Mouse (Mus musculus): Measurements from ENCODE around the gene Kazn. TPM values are rescaled to one million over a fixed set of nuclear protein-coding genes. Genes with fewer than 3 reads are reported as not detected.

Kazn gene
- total and polyA plus RNA-seq, 2 experiments from 2014 or later: 20.9 to 78.3 TPM

DNA sequence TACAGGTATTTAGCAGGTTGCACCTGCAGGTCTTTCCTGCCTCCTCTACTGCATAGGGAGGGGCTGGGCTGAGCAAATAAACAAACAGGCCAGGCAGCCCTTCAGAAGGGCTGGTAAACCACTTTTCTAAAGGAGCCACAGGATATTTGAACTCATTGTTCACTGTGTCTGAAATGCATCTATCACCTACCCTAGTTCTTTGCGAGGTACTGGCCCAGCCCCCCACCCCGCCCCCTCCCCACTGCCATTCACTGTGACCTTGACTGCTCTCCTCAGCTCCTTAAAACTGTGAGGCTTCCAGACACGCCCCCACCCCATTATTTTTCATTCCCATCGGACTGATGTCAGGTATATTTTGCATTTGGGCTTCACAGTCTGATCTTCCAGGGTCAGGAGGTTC is 69.6 kb downstream of the Kazn start:
- Histone ChIP-seq H3K4me2 (ENCODE audit: low read depth, low read length) (no peak overlapping the region), H3K4me3 (ENCODE audit: low read length) (no peak overlapping the region), H3K27me3 (ENCODE audit: insufficient read depth, low read length) (no peaks in the 10 kb centered on the region), H3K27ac (no peak overlapping the region), H3K9ac (replicated peaks; ENCODE audit: low read length) (no peak overlapping the region), H3K4me1 (ENCODE audit: insufficient read depth, low read length) (0 out of 2 replicates have a peak, but pooled peaks cover 3% of the 10 kb centered on the region), H3K9me3 (ENCODE audit: low read length) (no peaks in the 10 kb centered on the region), H3K36me3 (ENCODE audit: insufficient read depth, low read length) (no peaks in the 10 kb centered on the region)
- ATAC-seq (no peak), DNase-seq (ENCODE audit: low spot score) (no peak)
- no peak for TF ChIP-seq CTCF (IDR thresholded peaks at IDR 0.05; ENCODE audit: low read depth)
- 67% methylated on average over 4 of the region's 4 CpGs for WGBS

- no peak for TF ChIP-seq CTCF (IDR thresholded peaks at IDR 0.05; ENCODE audit: low read depth)
- Histone ChIP-seq H3K4me2 (ENCODE audit: low read depth, low read length) (no peak overlapping the region), H3K36me3 (ENCODE audit: insufficient read depth, low read length) (no peaks in the 10 kb centered on the region), H3K27me3 (ENCODE audit: insufficient read depth, low read length) (no peaks in the 10 kb centered on the region), H3K9me3 (ENCODE audit: low read length) (no peaks in the 10 kb centered on the region), H3K9ac (replicated peaks; ENCODE audit: low read length) (no peak overlapping the region), H3K4me1 (ENCODE audit: insufficient read depth, low read length) (0 out of 2 replicates have a peak, but pooled peaks cover 3% of the 10 kb centered on the region), H3K4me3 (ENCODE audit: low read length) (no peak overlapping the region), H3K27ac (no peak overlapping the region)
- WGBS: 75% methylated on average over 7 of the region's 7 CpGs
- ATAC-seq (no peak), DNase-seq (ENCODE audit: low spot score) (no peak)
Measured at GRCm38 (mm10) chr4:142168352-142168751, 70.8 kb downstream of the Kazn start.

GRCm38 (mm10) chr4:142165835-142166701 is 73.1 kb downstream of the Kazn start:
- H3K27ac ChIP-seq: no peak overlapping the region
- no peak overlapping the region for H3K9ac ChIP-seq (replicated peaks; ENCODE audit: low read length)
- H3K36me3 ChIP-seq (ENCODE audit: insufficient read depth, low read length): no peaks in the 10 kb centered on the region
- TF ChIP-seq CTCF (IDR thresholded peaks at IDR 0.05; ENCODE audit: low read depth): no peak
- 22% methylated on average over 18 of the region's 18 CpGs for WGBS
- H3K4me2 ChIP-seq (ENCODE audit: low read depth, low read length): no peak overlapping the region
- no peaks in the 10 kb centered on the region for H3K27me3 ChIP-seq (ENCODE audit: insufficient read depth, low read length)
- no peaks in the 10 kb centered on the region for H3K4me1 ChIP-seq (ENCODE audit: insufficient read depth, low read length)
- no peak for DNase-seq (ENCODE audit: low spot score)
- H3K9me3 ChIP-seq (ENCODE audit: low read length): no peaks in the 10 kb centered on the region
- H3K4me3 ChIP-seq (ENCODE audit: low read length): no peak overlapping the region
- ATAC-seq: no peak

DNA sequence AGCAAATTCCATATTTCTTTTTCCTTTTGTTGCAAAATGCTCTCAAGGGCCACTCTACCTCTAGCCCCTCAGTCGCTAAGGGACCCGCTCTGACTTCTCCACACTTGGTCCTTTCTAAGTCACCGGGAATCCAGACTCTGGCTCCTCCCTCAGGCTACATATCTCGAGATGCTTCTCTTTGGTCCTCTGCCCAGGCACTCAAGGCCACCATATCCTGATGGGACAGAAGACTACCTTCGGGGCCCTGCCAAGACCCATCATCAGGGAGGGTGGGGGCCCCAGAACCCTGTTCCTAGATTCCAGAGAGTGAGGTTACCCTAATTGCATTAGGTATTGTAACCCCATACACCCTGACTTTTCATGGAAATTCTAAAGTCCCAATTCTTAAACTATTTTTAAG is 73.8 kb downstream of the Kazn start:
- TF ChIP-seq CTCF (IDR thresholded peaks at IDR 0.05; ENCODE audit: low read depth): no peak
- Histone ChIP-seq H3K4me2 (ENCODE audit: low read depth, low read length) (no peak overlapping the region), H3K36me3 (ENCODE audit: insufficient read depth, low read length) (no peaks in the 10 kb centered on the region), H3K9me3 (ENCODE audit: low read length) (no peaks in the 10 kb centered on the region), H3K4me1 (ENCODE audit: insufficient read depth, low read length) (no peaks in the 10 kb centered on the region), H3K4me3 (ENCODE audit: low read length) (no peak overlapping the region), H3K27me3 (ENCODE audit: insufficient read depth, low read length) (no peaks in the 10 kb centered on the region), H3K9ac (replicated peaks; ENCODE audit: low read length) (no peak overlapping the region), H3K27ac (no peak overlapping the region)
- ATAC-seq: no peak
- no peak for DNase-seq (ENCODE audit: low spot score)
- WGBS: 59% methylated on average over 5 of the region's 5 CpGs

GRCm38 (mm10) chr4:142164386-142164785 is 74.8 kb downstream of the Kazn start:
- Histone ChIP-seq H3K4me1 (ENCODE audit: insufficient read depth, low read length) (no peaks in the 10 kb centered on the region), H3K9ac (replicated peaks; ENCODE audit: low read length) (no peak overlapping the region), H3K27ac (no peak overlapping the region), H3K4me3 (ENCODE audit: low read length) (no peak overlapping the region), H3K9me3 (ENCODE audit: low read length) (no peaks in the 10 kb centered on the region), H3K36me3 (ENCODE audit: insufficient read depth, low read length) (no peaks in the 10 kb centered on the region), H3K27me3 (ENCODE audit: insufficient read depth, low read length) (no peaks in the 10 kb centered on the region), H3K4me2 (ENCODE audit: low read depth, low read length) (no peak overlapping the region)
- 59% methylated on average over 4 of the region's 4 CpGs for whole genome bisulfite sequencing
- DNase-seq (ENCODE audit: low spot score): no peak
- no peak for ATAC-seq
- no peak for TF ChIP-seq CTCF (IDR thresholded peaks at IDR 0.05; ENCODE audit: low read depth)

GRCm38 (mm10) chr4:142163862-142164261 is 75.3 kb downstream of the Kazn start:
- no peak for ATAC-seq
- Histone ChIP-seq H3K36me3 (ENCODE audit: insufficient read depth, low read length) (no peaks in the 10 kb centered on the region), H3K9ac (replicated peaks; ENCODE audit: low read length) (no peak overlapping the region), H3K4me3 (ENCODE audit: low read length) (no peak overlapping the region), H3K9me3 (ENCODE audit: low read length) (no peaks in the 10 kb centered on the region), H3K4me1 (ENCODE audit: insufficient read depth, low read length) (no peaks in the 10 kb centered on the region), H3K4me2 (ENCODE audit: low read depth, low read length) (no peak overlapping the region), H3K27me3 (ENCODE audit: insufficient read depth, low read length) (no peaks in the 10 kb centered on the region), H3K27ac (no peak overlapping the region)
- TF ChIP-seq CTCF (IDR thresholded peaks at IDR 0.05; ENCODE audit: low read depth): no peak
- no peak for DNase-seq (ENCODE audit: low spot score)
- 46% methylated on average over 3 of the region's 3 CpGs for WGBS

- Histone ChIP-seq H3K27me3 (ENCODE audit: insufficient read depth, low read length) (no peaks in the 10 kb centered on the region), H3K27ac (no peak overlapping the region), H3K4me3 (ENCODE audit: low read length) (no peak overlapping the region), H3K36me3 (ENCODE audit: insufficient read depth, low read length) (peaks cover 3% of the 10 kb centered on the region), H3K4me2 (ENCODE audit: low read depth, low read length) (no peak overlapping the region), H3K9me3 (ENCODE audit: low read length) (no peaks in the 10 kb centered on the region), H3K9ac (replicated peaks; ENCODE audit: low read length) (no peak overlapping the region), H3K4me1 (ENCODE audit: insufficient read depth, low read length) (no peaks in the 10 kb centered on the region)
- ATAC-seq (no peak), DNase-seq (ENCODE audit: low spot score) (no peak)
- WGBS: 74% methylated on average over 9 of the region's 9 CpGs
- TF ChIP-seq CTCF (IDR thresholded peaks at IDR 0.05; ENCODE audit: low read depth): no peak
Measured at GRCm38 (mm10) chr4:142162729-142163128, 76.5 kb downstream of the Kazn start.
